Mouse (Mus musculus) ovary, postnatal 14 days (tissue): Measurements from ENCODE around the gene H2-K1.

Experiments used
- DNase-seq: peaks from one replicate; pipeline ENCODE4 v3.0.0; 2022; ENCODE audit warnings: low spot score

H2-K1 gene

GRCm38 (mm10) chr17:34000150-34000537, at the start of gene H2-K1:
H2-K1 (minus strand) TSS chr17:34000347.
- peak; percentile 86 for DNase-seq

- no peak for DNase-seq
Measured at GRCm38 (mm10) chr17:34047404-34048050, 47.4 kb upstream of the H2-K1 start.

- DNase-seq: no peak
Measured at GRCm38 (mm10) chr17:34045941-34046340, 45.8 kb upstream of the H2-K1 start.

GRCm38 (mm10) chr17:34039562-34040450, 39.7 kb upstream of the H2-K1 start:
- DNase-seq: no peak

- DNase-seq: no peak
Measured at GRCm38 (mm10) chr17:34038878-34039561, 38.9 kb upstream of the H2-K1 start, which contains the start of gene Col11a2. Col11a2 (plus strand) TSS chr17:34039437.

- DNase-seq: no peak
Measured at GRCm38 (mm10) chr17:34038440-34038839, 38.3 kb upstream of the H2-K1 start.

GRCm38 (mm10) chr17:34037241-34037640, 37.1 kb upstream of the H2-K1 start:
- DNase-seq: no peak

- no peak for DNase-seq
Measured at GRCm38 (mm10) chr17:34036647-34037046, 36.5 kb upstream of the H2-K1 start.

GRCm38 (mm10) chr17:34035517-34035916, 35.4 kb upstream of the H2-K1 start:
- no peak for DNase-seq

- no peak for DNase-seq
Measured at GRCm38 (mm10) chr17:34034064-34034463, 33.9 kb upstream of the H2-K1 start.

GRCm38 (mm10) chr17:34033441-34033840, 33.3 kb upstream of the H2-K1 start:
- no peak for DNase-seq

- DNase-seq: no peak
Measured at GRCm38 (mm10) chr17:34032806-34033205, 32.7 kb upstream of the H2-K1 start.

GRCm38 (mm10) chr17:34032174-34032632, 32.1 kb upstream of the H2-K1 start:
- DNase-seq: no peak

GRCm38 (mm10) chr17:34031465-34032173, 31.5 kb upstream of the H2-K1 start, which contains the start of the genes Slc39a7 and Rxrb:
Slc39a7 (minus strand) TSS chr17:34031682.
Rxrb (plus strand) TSS chr17:34031812.
- peak; percentile 100 for DNase-seq

- no peak for DNase-seq
Measured at GRCm38 (mm10) chr17:34030861-34031326, 30.7 kb upstream of the H2-K1 start.

- no peak for DNase-seq
Measured at GRCm38 (mm10) chr17:34029890-34030595, 29.9 kb upstream of the H2-K1 start.

- no peak for DNase-seq
Measured at GRCm38 (mm10) chr17:34029150-34029889, 29.2 kb upstream of the H2-K1 start.

- no peak for DNase-seq
Measured at GRCm38 (mm10) chr17:34028501-34029149, 28.5 kb upstream of the H2-K1 start.

GRCm38 (mm10) chr17:34027656-34028223, 27.6 kb upstream of the H2-K1 start, which contains the start of gene H2-Ke6:
H2-Ke6 (minus strand) TSS chr17:34028060.
- DNase-seq: peak; percentile 82
